Mouse (Mus musculus): ENCODE measurements at regions not wholly inside any gene's neighbourhood (a gene's known extent, or its start where the extent isn't known, plus 50 kb on each side); places are given as distances from the start of the nearest gene placed in this dataset.

DNA sequence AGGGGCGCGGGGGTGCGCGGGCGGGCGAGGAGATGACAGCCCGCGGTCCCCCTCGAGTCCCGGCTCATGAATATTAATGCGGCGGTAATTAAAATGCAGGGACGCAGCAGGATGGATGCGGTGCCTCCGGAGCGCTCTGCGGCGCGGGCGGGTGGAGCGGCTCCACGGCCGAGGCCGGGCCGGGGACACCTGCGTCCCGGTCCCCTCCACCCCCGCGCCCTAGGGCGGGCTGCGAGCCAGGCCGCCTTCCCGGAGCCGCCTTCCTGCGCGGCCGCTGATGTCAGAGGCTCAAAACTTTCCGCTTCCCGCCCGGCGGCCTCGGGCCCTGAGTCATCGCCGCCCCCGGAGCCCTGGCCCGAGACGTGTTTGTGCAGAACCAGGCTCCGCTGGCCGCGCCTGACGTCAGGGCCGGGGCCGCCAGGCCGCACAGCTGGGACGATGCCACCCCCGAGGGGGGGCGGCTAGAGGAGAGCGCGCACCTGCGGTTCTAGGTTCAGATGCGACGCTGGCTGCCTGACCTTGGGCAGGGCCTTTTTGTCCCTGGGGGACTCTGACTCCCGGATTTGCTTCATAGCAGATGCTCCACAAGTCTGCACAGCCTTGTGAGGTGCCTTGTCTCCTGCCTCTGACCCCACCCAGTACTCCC, 91.5 kb downstream of the 1700001O22Rik start:
- no peak for TF ChIP-seq CTCF (IDR thresholded peaks at IDR 0.05; ENCODE audit: borderline replicate concordance, insufficient read depth, low read depth, low read length)
- no peak for TF ChIP-seq POLR2A (IDR thresholded peaks at IDR 0.05; ENCODE audit: borderline replicate concordance, insufficient read depth, low read length)
